Mouse (Mus musculus): ENCODE results near the gene 2210017I01Rik.

GRCm38 (mm10) chr3:92600456-92600855 lies 6.8 kb downstream of the 2210017I01Rik start:
- TF ChIP-seq CTCF (IDR thresholded peaks at IDR 0.05) (peak; percentile 42), EP300 (IDR thresholded peaks at IDR 0.05) (no peak)
